Mouse (Mus musculus) B cell, adult 67 days (primary cell): ENCODE data around the gene Abca9. TPM values are rescaled to one million over a fixed set of nuclear protein-coding genes. Genes with fewer than 3 reads are reported as not detected.

Experiments
- total RNA-seq, 2 experiments: library from RNA; stranded (reverse); gene quantifications; 4 replicates each; pipeline ENCODE4 v1.2.4; 2023

Gene Abca9
- under 1 TPM in 1 of 2 experiments, not detected in 1; 0.23 TPM for total RNA-seq

GRCm38 (mm10) chr11:110167459-110168251 is at the start of gene Abca9:
Abca9 (minus strand) TSS chr11:110168196.

DNA sequence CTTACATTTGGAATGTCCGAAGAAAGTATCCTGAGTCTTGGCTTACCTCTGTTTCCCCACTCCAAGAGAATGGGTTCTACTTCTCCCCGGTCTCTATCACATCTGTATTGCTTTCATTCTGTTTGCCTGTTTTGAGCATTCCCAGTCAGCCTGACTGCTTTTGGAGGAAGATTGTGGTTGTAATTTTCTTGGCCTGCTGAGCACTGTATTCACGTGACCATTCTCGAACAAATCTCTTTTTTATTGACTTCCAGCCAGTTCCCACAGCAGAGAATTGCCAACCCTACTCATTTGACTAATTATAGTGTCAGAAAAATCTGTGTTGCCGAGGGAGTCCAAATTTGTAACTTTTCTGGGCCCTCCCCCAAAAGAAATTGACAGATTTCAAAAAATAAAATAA is 72.1 kb downstream of the Abca9 start, which contains the start of gene Abca8a:
TSS of gene Abca8a (minus strand) at position 121 of the 400 bp plus-strand sequence.

Other genes with a start within 250 kb of the Abca9 start
- under 1 TPM; 0.15 to 0.33 TPM for gene Abca8b, start 172.4 kb downstream of the Abca9 start, total RNA-seq
- not detected for gene Abca8a, start 72.2 kb downstream of the Abca9 start, total RNA-seq
- gene Abca6, start 83.6 kb upstream of the Abca9 start, total RNA-seq, result under 1 TPM; 0.62 to 0.70 TPM
- 1 to 10 TPM; 5.2 to 7.7 TPM for gene Abca5, start 169.5 kb upstream of the Abca9 start, total RNA-seq
- 10 to 100 TPM; 14.0 to 15.3 TPM for gene Map2k6, start 230.9 kb upstream of the Abca9 start, total RNA-seq